Mouse (Mus musculus) liver, postnatal 0 days (tissue): ENCODE results near the gene Ermn. TPM values are rescaled to one million over a fixed set of nuclear protein-coding genes. Genes with fewer than 3 reads are reported as not detected.
A peak's percentile ranks its signal among the peaks of the same experiment; 100 is the strongest.

Experiments
- ATAC-seq: fragments of 200-750 bp; cut with Nextera tagmentation; 2 replicates; pipeline ENCODE4 v1.8.0; 2017; ENCODE audit warnings: mild to moderate bottlenecking, moderate library complexity
- DNase-seq: peaks from one replicate; pipeline ENCODE4 v3.0.0-alpha.2; 2016
- H3K27ac ChIP-seq: fragments of 300-500 bp; sonication (generic); 2 replicates; pipeline ENCODE4 v1.5.1; 2014; ENCODE audit warnings: antibody characterized with exemption, moderate library complexity, mild to moderate bottlenecking, low read depth
- H3K27me3 ChIP-seq: fragments of 300-500 bp; sonication (generic); 2 replicates; pipeline ENCODE4 v1.6.1; 2014; ENCODE audit warnings: low read length, control low read depth, mixed read lengths; ENCODE audit not compliant: insufficient read depth
- H3K36me3 ChIP-seq: fragments of 300-500 bp; sonication (generic); replicated peaks from 2 replicates; pipeline ENCODE4 v1.6.1; 2014; ENCODE audit warnings: mild to moderate bottlenecking, control low read depth, low read length, moderate library complexity, mixed read lengths; ENCODE audit not compliant: insufficient read depth
- H3K4me1 ChIP-seq: fragments of 300-500 bp; sonication (generic); 2 replicates; pipeline ENCODE4 v1.6.1; 2014; ENCODE audit warnings: antibody characterized with exemption, mild to moderate bottlenecking, control low read depth; ENCODE audit not compliant: insufficient read depth
- H3K4me2 ChIP-seq: fragments of 300-500 bp; sonication (generic); 2 replicates; pipeline ENCODE4 v1.6.1; 2014; ENCODE audit warnings: low read depth, mild to moderate bottlenecking, low read length, moderate library complexity, mixed read lengths
- H3K4me3 ChIP-seq: fragments of 300-500 bp; sonication (generic); 2 replicates; pipeline ENCODE4 v1.5.1; 2014; ENCODE audit warnings: low read depth, low read length
- H3K9ac ChIP-seq: fragments of 300-500 bp; sonication (generic); replicated peaks from 2 replicates; pipeline ENCODE4 v1.6.1; 2014; ENCODE audit warnings: mild to moderate bottlenecking, moderate library complexity
- H3K9me3 ChIP-seq: fragments of 300-500 bp; sonication (generic); 2 replicates; pipeline ENCODE4 v1.6.1; 2016; ENCODE audit warnings: mild to moderate bottlenecking, control low read depth, low read length, mixed read lengths
- CTCF ChIP-seq: sonication (generic); IDR thresholded peaks from 2 replicates; pipeline ENCODE4 v1.5.1; 2016; ENCODE audit warnings: antibody characterized with exemption, low read depth
- EP300 ChIP-seq: IDR thresholded peaks from 2 replicates; pipeline ENCODE4 v1.6.1; 2016; ENCODE audit warnings: antibody characterized with exemption, low read depth, mild to moderate bottlenecking
- WGBS: fragments of 180-500 bp; shearing (Covaris S2); extraction: QIAGEN DNeasy Blood & Tissue Kit; methylation state at CpG from one replicate; pipeline ENCODE4 v1.1.7; 2014; ENCODE audit not compliant: insufficient replicate concordance; 5-methylcytosine and 5-hydroxymethylcytosine counted together
- polyA plus RNA-seq: library from polyadenylated mRNA; unstranded; fragments of >200 nt; fragmentation: Nextera tagmentation; extraction: Ambion mirVana; gene quantifications from 2 replicates; pipeline ENCODE4 v1.2.1, GENCODE M21; 2015

Gene Ermn
- polyA plus RNA-seq, 1 experiment from 2014 or later, result not detected

DNA sequence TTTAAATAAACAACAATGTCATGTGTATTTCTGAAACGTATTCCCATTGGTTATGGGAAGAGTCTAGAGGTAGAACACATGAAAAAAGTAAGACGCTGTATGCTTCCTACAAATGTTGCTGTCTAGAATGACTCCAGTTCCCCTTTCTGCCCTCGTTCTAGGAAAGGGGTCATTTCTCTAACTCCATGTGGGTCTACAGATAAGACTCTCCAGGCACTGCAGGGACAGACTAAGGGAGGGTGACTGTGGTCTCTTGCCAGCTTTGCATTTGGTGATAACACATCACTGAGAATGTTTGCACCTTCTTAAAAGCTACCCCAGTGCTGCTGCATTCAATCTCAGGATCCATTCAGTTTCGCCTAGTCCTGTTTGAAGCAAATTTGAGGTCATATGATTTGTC lies 17.0 kb downstream of the Ermn start:
- WGBS, result 30% methylated on average over 4 of the region's 4 CpGs
- no peaks in the 10 kb centered on the region for H3K27me3 ChIP-seq
- H3K4me1 ChIP-seq, result no peaks in the 10 kb centered on the region
- H3K9me3 ChIP-seq, result no peaks in the 10 kb centered on the region
- ATAC-seq (no peak), DNase-seq (no peak)
- TF ChIP-seq CTCF (no peak), EP300 (no peak)
- H3K4me2 ChIP-seq, result no peak overlapping the region
- no peak overlapping the region for H3K27ac ChIP-seq
- no peaks in the 10 kb centered on the region for H3K36me3 ChIP-seq
- H3K9ac ChIP-seq, result no peak overlapping the region
- no peak overlapping the region for H3K4me3 ChIP-seq

DNA sequence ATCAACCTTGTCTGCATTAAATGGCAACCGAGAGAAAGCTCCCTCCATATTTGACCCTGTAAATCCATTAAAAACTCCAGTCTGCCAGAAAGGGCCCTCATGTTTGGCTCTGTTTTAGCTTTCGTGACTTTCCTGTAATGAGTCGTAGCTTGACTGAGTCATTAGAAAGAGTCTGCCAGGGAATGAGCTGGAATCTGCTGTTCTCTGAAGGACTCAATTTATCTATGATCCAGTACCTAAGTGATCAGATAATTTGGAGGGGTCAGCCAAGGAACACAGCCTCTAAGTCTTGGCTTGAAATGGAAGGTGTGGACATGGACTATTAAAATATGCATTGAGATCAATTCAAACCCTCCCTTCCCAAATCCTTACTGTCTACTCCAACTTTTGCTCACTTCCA lies 21.2 kb downstream of the Ermn start:
- no peaks in the 10 kb centered on the region for H3K4me1 ChIP-seq
- TF ChIP-seq EP300 (no peak), CTCF (no peak)
- H3K4me2 ChIP-seq, result no peak overlapping the region
- H3K27ac ChIP-seq, result no peak overlapping the region
- H3K9ac ChIP-seq, result no peak overlapping the region
- H3K9me3 ChIP-seq, result no peaks in the 10 kb centered on the region
- WGBS, result 79% methylated on average over 3 of the region's 3 CpGs
- H3K27me3 ChIP-seq, result no peaks in the 10 kb centered on the region
- ATAC-seq, result no peak
- no peak for DNase-seq
- H3K36me3 ChIP-seq, result no peaks in the 10 kb centered on the region
- no peak overlapping the region for H3K4me3 ChIP-seq

DNA sequence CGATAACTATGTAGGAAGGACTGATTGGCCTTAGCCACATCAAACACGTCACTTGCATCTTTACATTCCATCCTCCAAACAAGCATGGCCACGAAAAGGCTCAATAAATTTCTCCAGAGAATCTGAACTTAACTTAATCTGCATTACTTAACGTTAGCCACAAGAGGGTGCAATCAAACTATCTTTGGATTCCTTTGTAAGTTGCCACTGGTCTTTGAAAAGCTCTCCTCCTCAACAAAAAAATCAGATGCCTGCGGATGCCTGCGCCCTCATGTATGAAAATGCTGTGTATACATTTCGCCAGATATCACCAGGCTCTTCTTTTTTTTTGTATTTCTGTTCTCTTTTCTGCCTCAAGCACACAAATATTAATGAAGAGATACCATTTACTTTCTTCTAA lies 23.3 kb downstream of the Ermn start:
- Histone ChIP-seq H3K9me3 (no peaks in the 10 kb centered on the region), H3K27me3 (no peaks in the 10 kb centered on the region), H3K36me3 (no peaks in the 10 kb centered on the region), H3K27ac (no peak overlapping the region), H3K4me1 (no peaks in the 10 kb centered on the region), H3K9ac (no peak overlapping the region), H3K4me3 (no peak overlapping the region), H3K4me2 (no peak overlapping the region)
- TF ChIP-seq CTCF (peak; percentile 58), EP300 (no peak)
- WGBS, result 25% methylated on average over 7 of the region's 7 CpGs
- ATAC-seq (no peak), DNase-seq (no peak)

GRCm38 (mm10) chr2:58026740-58027139 lies 25.9 kb downstream of the Ermn start:
- no peak for DNase-seq
- H3K27ac ChIP-seq, result no peak overlapping the region
- ATAC-seq, result no peak
- H3K4me3 ChIP-seq, result no peak overlapping the region
- TF ChIP-seq EP300, result no peak
- TF ChIP-seq CTCF, result no peak
- no peak overlapping the region for H3K9ac ChIP-seq
- H3K4me1 ChIP-seq, result no peaks in the 10 kb centered on the region
- H3K27me3 ChIP-seq, result no peaks in the 10 kb centered on the region
- no peaks in the 10 kb centered on the region for H3K9me3 ChIP-seq
- no peaks in the 10 kb centered on the region for H3K36me3 ChIP-seq
- no peak overlapping the region for H3K4me2 ChIP-seq
- 78% methylated on average over 5 of the region's 5 CpGs for WGBS

GRCm38 (mm10) chr2:58023556-58023955 lies 29.1 kb downstream of the Ermn start:
- H3K27ac ChIP-seq, result no peak overlapping the region
- H3K4me2 ChIP-seq, result no peak overlapping the region
- no peak for ATAC-seq
- H3K4me3 ChIP-seq, result no peak overlapping the region
- no peaks in the 10 kb centered on the region for H3K9me3 ChIP-seq
- DNase-seq, result no peak
- TF ChIP-seq CTCF (no peak), EP300 (no peak)
- no peaks in the 10 kb centered on the region for H3K27me3 ChIP-seq
- no peaks in the 10 kb centered on the region for H3K36me3 ChIP-seq
- WGBS, result 76% methylated on average over 6 of the region's 6 CpGs
- H3K4me1 ChIP-seq, result no peaks in the 10 kb centered on the region
- H3K9ac ChIP-seq, result no peak overlapping the region

GRCm38 (mm10) chr2:58007081-58007480 lies 45.6 kb downstream of the Ermn start:
- WGBS, result 76% methylated on average over 5 of the region's 5 CpGs
- Histone ChIP-seq H3K27ac (no peak overlapping the region), H3K4me3 (no peak overlapping the region), H3K9ac (no peak overlapping the region), H3K9me3 (no peaks in the 10 kb centered on the region), H3K4me1 (no peaks in the 10 kb centered on the region), H3K27me3 (no peaks in the 10 kb centered on the region), H3K36me3 (no peaks in the 10 kb centered on the region), H3K4me2 (no peak overlapping the region)
- TF ChIP-seq CTCF (no peak), EP300 (no peak)
- DNase-seq (no peak), ATAC-seq (no peak)

DNA sequence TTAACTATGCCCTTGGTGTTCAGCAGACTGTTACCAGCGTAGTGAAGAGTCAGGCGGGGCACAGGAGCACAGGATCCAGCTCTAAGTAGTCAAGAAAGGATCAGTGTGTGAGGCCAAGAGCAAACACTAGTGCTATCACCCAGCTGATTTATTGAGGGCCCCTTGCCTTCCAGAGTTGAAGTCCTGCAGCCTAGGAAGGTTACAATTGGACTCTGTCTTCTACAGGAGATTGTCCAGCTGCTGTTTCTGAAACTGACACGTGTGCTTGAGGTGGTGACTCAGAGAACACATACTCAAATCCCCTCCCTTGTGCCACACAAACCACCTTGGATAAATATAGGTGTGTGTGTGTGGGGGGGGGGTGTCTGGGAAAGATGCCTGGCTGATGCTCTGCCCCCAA lies 51.2 kb downstream of the Ermn start:
- ATAC-seq, result no peak
- TF ChIP-seq EP300 (no peak), CTCF (no peak)
- Histone ChIP-seq H3K9ac (no peak overlapping the region), H3K4me1 (no peaks in the 10 kb centered on the region), H3K36me3 (no peaks in the 10 kb centered on the region), H3K4me3 (no peak overlapping the region), H3K4me2 (no peak overlapping the region), H3K27ac (no peak overlapping the region), H3K9me3 (no peaks in the 10 kb centered on the region), H3K27me3 (no peaks in the 10 kb centered on the region)
- 67% methylated on average over 3 of the region's 3 CpGs for WGBS
- no peak for DNase-seq
